ENCODE assay signal across 8 mouse cellular contexts in genomic region chr11:59839008-59839458, GRCm38 (mm10). TPM values are rescaled to one million over a fixed set of nuclear protein-coding genes. Genes with fewer than 3 reads are reported as not detected.
DNase-seq lines count a peak whose midpoint lies in the region; ATAC-seq and TF ChIP-seq lines count a peak whose summit lies in the region.

TSS of gene Nt5m (plus strand) at chr11:59839447.

- ATAC-seq in megakaryocyte, adult 5-6 weeks (ENCODE audit: poor library complexity, severe bottlenecking) = peak; percentile 93

- H3K4me1 ChIP-seq in cortical plate, adult 2 months (ENCODE audit: control insufficient read depth, insufficient read depth, low read length) = peaks cover 1% of the 10 kb centered on the region; the same call in 1 of the 2 replicates

- DNase-seq in adipocyte (ENCODE audit: low spot score) = peak; percentile 95
- peak; percentile 92 for DNase-seq in gastrocnemius, postnatal 10 days
- DNase-seq in induced T-regulatory cell, adult 2 months (ENCODE audit: low read depth) = peak; percentile 97
- DNase-seq in left cerebral cortex, adult 8-10 months (ENCODE audit: low spot score in 2 of 2) = peak; percentile 79 to 87
- DNase-seq in right cerebral cortex, adult 18-20 months = peak; percentile 94
- DNase-seq in urinary bladder, postnatal 10 days (ENCODE audit: low spot score) = peak; percentile 76

- H3K27ac ChIP-seq in cortical plate, adult 2 months (ENCODE audit: insufficient read depth, low read length) = peak within 1 kb of the TSS; percentile 98

- TF ChIP-seq CTCF in cortical plate, adult 2 months (IDR thresholded peaks at IDR 0.05; ENCODE audit: extremely low read depth, insufficient read depth, low read length) = no peak

- H3K4me3 ChIP-seq in cortical plate, adult 2 months (ENCODE audit: insufficient read depth, low read length) = peak within 1 kb of the TSS; percentile 90

- peak; percentile 34; the same call in 1 of the 2 replicates for TF ChIP-seq POLR2A in cortical plate, adult 2 months (IDR thresholded peaks at IDR 0.05; ENCODE audit: extremely low read depth, insufficient read depth, low read length)

RNA-seq across cellular contexts. Expression of gene Nt5m, which starts in this region (rescaled TPM):
- polyA plus RNA-seq in cortical plate, adult 2 months (2012; rRNA removed) = 72.5 and 73.2 TPM in 2 replicates
- total RNA-seq in gastrocnemius, postnatal 10 days (2021) = 10 to 100 TPM; 15.7 to 19.2 TPM
- total RNA-seq in left cerebral cortex, adult 8-10 months (2022) = 10 to 100 TPM; 41.1 to 48.3 (median 48.2) TPM
- total RNA-seq in megakaryocyte, adult 5-6 weeks (2015) = 9.9 and 13.1 TPM in 2 replicates
- 7.7 and 11.3 TPM in 2 replicates for total RNA-seq in megakaryocyte, adult 5-6 weeks (2017)

Comparison
In these comparisons a context has a peak if more than half of its experiments do, and no peak if none do; other contexts are left out.
1. Peak in every context shown above with its lines: DNase-seq, ATAC-seq, H3K4me3 ChIP-seq and H3K27ac ChIP-seq.